Mouse (Mus musculus) MN1 (cell line): ENCODE results near the gene Sla2.
"Not testable (repeated sequence)": the region's sequence is repeated elsewhere in the genome, so short reads cannot be mapped to it uniquely, and the experiment has no call there.

Source experiments
- DNase-seq: peaks from one replicate; pipeline ENCODE4 v3.0.0-alpha.2; 2016; ENCODE audit warnings: low spot score

The Sla2 gene

GRCm38 (mm10) chr2:156864481-156864880 is 22.5 kb downstream of the Sla2 start:
- DNase-seq: peak; percentile 52

- DNase-seq: peak; percentile 55
Measured at GRCm38 (mm10) chr2:156863487-156864160, 23.4 kb downstream of the Sla2 start.

- peak; percentile 98 for DNase-seq
Measured at GRCm38 (mm10) chr2:156862772-156863486, 24.1 kb downstream of the Sla2 start, which contains the start of gene Rab5if. Gene Rab5if, plus strand, starts transcription at chr2:156863128.

DNA sequence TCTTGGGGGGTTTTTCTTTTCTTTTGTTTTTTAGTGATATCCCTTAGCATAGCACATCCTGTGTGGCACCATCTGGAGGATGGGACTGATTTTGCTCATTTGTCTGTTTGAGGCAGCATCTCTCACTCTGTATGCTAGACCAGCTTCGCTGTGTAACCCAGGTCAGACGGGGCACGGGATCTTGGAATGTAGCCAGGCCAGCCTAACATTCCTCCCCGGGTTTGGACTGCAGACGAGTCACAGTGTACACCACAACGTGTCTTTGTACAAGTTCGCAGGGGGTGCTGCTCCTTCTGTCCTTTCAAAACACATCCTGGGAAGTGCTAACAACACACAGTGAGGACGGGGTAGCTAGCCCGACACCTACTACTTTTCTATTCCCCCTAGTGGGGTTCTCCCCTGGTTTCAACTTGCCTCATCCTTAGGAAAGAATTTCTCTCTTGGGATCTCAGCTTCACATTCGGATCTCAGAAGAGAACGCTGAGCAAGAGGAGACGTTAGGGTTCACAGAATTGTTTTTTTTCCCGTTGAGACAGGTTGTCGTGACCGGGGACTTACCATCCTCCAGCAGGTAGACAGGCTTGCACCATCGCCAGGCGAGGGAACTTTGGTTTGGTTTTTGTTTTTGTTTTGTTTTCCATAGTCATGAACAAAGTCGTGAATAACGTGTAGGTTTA is 24.8 kb downstream of the Sla2 start:
- DNase-seq: peak; percentile 67

DNA sequence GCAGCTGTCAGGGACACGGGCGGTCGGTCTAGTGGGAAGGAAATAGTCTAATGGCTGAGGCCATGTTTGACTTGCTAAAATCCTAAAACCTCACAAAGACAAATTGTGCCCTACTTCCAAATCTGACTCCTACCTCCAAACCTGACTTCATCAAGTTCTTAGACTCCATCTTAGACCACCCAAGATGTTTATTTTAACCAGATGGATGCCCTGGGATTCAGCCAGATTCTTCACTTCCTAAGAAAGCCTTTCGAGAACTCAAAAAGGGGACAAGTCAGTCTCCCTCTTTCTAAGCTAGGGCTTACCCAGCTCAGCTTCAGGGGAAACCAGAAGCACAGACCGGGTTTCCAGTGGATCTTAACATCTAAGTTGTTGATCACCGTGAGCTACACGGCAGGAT is 28.3 kb downstream of the Sla2 start:
- DNase-seq: no peak

DNA sequence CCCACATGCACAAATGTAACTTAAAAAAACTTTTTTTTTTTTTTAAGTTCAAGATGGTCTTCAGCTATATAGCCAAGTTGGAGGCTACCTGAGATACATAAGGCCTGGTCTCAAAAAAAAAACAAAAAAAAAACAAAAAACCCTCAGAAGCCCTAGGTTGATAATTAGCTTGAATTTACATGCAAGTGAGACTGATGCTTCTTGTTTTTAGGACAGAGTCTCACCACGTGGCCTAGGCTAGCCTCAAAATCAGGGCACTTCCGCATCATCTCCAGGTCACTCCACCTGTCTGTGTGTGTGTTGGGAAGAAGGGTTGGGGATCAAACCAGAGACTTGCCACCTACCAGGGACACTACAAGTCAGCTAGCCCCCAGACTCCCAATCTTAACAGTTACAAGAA is 29.2 kb downstream of the Sla2 start, which contains the start of gene 4930518I15Rik:
4930518I15Rik (minus strand) TSS at position 112 of the 400 bp plus-strand sequence.
- DNase-seq: no peak

DNA sequence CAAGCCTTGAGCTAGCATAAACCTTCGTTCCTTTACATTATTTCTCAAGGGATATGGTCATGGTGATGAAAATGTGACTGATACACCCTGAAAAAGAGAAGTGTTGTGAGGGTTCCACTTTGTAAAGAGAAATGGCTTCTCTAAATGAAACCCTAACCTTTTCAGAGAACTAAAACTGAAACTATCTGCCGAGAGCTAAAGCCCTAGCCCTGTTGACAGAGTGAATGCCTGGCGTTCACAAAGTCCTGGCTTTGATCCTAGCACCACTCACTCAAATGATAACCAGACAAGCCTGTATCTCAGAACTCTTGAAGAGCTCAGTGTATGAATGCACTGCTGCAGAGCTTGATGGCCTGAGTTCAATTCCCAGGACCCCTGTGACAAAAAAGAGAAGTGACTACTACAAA is 29.6 kb downstream of the Sla2 start:
- DNase-seq: no peak

- DNase-seq: no peak
Measured at GRCm38 (mm10) chr2:156856311-156856710, 30.7 kb downstream of the Sla2 start.

DNA sequence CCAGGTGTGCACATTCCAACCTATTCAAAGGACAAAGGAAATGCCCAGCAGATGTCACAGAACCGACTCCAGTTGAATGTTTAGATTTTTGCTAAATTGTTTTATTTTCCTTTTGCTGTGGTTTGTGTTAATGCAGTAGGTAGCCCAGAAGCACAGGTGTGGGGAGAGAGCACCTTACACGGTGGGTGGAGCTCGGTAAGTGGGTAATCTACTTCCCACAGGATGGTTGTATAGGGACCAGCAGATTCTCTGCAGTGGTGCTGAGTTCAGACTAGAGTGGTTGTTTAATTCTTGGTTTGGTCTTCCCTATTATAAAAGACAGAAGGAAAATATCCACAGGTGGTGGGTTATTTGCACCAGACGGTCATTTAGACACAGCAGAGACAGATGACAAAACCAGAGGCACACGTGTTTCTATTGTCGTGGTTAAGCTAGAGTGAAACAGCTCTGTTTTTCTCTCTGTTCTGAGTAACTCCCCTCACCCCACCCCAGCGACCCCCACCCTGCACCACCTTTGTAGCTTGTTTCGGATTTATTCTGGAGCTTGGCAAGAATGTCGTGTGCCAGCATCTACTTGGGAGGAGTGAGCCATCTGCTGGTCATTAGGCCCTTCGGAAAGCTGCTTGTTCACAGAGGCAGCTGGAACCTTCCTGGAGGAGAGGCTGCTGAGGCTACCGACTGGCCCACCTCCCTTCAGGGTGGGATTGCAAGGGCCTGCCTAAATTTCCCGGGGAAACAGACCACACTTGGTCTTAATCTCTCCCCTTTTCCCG is 32.8 kb downstream of the Sla2 start:
- DNase-seq: peak; percentile 52

DNA sequence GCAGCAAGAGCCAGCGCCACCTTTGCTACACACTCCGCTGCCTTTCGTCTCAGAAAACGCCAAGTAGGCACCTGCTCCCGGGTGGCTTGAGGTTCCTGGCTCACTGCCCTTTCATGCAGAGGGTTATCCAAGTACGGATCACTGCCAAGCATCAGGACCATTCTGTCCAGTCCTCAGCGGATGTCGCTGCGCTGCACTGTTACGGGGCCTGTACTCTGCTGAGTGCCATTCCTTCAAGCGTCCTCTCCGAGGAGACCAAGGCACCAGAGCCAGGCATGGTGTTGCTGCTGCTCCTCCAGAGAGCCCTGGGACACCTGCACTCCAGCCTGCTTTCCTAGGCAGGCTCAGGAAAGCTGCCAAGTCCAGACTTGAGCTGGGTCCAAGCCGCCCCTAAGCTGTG is 33.4 kb downstream of the Sla2 start:
- DNase-seq: not testable (repeated sequence)

DNA sequence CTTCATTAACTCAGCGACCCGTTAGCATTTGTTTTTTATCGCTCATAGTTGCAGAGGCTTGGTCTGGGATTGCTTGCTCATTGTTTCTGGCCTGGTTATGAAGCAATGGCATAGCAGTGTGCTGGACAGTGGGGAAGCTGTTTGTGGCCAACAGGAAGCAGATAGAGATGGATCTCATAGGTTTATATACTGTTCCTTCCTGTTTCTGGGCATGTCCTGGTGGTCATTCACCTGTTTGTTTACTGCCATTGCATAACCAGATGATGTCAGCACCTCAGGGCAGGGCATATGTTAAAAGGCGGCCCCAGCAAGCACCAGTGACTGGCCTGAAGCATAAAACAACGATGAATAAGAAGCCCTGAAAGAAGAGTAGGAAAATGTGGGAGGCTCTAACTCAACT is 36.5 kb downstream of the Sla2 start:
- DNase-seq: no peak

DNA sequence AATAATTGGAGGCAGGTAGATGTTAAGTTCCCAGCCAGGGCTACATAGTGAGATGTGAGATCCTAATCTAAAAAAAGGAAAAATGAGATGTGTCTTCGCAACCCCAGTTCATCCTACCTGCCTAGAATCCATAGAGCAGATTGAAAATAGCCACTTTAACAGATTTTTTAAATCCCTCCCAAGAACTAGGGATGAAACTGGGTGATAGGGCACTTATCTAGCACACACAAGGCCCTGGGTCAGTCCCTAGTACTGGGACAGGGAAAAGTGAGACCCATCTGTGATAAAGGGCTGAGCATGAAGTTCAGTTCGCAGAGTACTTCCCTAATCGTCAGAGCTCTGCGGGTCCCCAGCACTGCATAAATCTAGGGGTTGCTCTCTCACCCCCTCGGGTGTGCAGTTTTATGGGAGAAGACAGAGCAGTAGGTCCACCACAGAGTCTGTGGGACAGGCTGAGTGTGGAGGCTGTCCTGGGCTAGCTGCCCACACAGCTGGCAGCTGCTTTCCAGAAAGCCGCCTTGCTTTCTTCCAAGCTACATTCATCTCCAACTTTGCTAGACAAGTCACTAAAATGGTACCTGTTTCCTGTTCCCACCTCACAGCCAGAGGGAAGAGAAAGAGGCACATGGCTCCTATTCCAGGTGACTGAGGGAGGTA is 38.3 kb downstream of the Sla2 start:
- DNase-seq: no peak

- DNase-seq: no peak
Measured at GRCm38 (mm10) chr2:156847653-156848052, 39.3 kb downstream of the Sla2 start.

GRCm38 (mm10) chr2:156844715-156845114 is 42.3 kb downstream of the Sla2 start:
- no peak for DNase-seq

- no peak for DNase-seq
Measured at GRCm38 (mm10) chr2:156843331-156843730, 43.7 kb downstream of the Sla2 start.

GRCm38 (mm10) chr2:156842711-156843110 is 44.3 kb downstream of the Sla2 start:
- peak; percentile 21 for DNase-seq

- DNase-seq: peak; percentile 61
Measured at GRCm38 (mm10) chr2:156841841-156842706, 44.9 kb downstream of the Sla2 start.

DNA sequence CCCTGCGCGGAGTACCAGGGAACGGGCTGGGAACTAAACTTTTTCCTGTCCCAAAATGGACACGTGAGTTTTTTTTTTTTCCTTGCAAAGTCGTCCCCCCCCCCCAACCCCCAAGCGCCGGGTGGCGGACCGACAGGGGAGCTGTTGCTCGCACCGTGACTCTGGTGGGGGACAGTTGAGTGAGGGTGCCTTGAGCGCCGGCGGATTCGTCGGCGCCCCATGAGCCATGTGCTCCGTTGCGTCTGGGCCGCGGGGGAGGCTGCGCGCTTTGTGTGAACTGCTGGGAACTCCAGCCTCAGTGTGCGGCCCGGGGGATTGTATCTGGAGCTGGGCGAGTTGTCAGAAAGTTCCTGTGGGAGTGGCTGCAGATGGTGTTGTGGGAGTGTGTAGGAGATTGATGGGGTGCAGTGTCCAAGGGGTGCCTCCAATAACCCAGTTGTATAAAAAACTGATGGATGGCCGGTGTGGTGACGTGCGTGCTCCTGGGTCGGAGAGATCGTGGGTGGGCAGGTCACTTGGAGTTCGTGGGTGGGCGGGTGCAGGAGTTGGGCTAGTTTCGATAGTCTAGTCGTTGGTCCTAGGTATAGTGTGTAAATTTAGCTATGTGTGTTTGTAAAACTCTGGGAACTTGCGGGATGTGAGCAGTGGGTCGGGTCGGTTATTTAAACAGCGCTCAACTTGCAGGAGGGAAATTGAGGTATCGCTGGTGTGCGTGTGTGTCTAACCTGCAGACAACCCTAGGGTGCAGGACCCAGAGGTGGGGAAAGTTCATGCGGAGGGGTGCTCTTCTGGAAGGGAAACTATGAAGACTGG is 45.8 kb downstream of the Sla2 start:
- peak; percentile 59 for DNase-seq

DNA sequence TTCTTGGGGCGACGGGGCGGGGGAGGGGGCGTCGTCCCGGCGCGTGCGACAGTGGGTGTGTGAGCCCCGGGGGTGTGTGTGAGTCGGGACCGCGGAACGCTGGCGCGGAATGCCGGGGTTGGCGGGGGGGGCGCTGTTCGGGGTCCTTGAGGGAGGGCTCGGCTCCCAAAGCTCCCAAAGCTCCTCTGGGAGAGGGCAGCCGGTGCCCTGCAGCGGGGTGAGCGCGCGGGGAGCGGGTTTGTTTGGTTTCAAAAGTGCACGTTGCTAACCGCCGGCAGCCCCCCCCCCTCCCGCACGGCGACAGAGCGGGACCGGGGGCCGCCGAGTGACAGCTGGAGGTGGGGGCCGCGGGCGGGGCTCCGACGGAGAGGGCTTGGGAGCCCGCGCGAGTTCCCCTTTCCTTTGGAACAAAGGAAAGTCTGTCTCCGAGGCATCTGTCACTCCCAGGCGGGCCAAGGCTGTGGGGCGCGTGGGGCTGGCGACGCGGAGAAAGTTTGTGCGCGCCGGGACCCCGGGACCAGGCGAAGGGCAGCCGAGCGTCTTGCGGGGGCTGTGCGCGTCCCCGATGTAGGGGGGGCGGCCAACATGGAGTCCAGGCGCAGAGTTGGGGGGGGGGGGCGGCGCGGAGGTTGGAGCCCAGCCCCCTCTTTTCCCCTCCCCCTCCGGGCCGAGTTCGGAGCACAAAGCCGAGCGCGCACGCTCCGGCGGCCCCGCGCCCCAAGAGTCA is 46.5 kb downstream of the Sla2 start:
- peak; percentile 37 for DNase-seq
